Comparison of ENCODE assay signal across 8 mouse cellular contexts in genomic region chr1:65122574-65123372, GRCm38 (mm10). TPM values are rescaled to one million over a fixed set of nuclear protein-coding genes. Genes with fewer than 3 reads are reported as not detected.
DNase-seq lines count a peak whose midpoint lies in the region; ATAC-seq lines count a peak whose summit lies in the region.

Gene D630023F18Rik (minus strand): TSS chr1:65123214.

- no peak within 1 kb of the TSS for H3K27ac ChIP-seq in forebrain, embryonic 10.5 days
- H3K27ac ChIP-seq in forebrain, embryonic 11.5 days (ENCODE audit: low read depth, low read length) = no peak within 1 kb of the TSS

- no peaks in the 10 kb centered on the region for H3K9me3 ChIP-seq in forebrain, embryonic 10.5 days
- no peaks in the 10 kb centered on the region for H3K9me3 ChIP-seq in forebrain, embryonic 11.5 days (ENCODE audit: control insufficient read depth, low read length)
- no peaks in the 10 kb centered on the region for H3K9me3 ChIP-seq in megakaryocyte, embryonic 14.5 days

- WGBS in forebrain, embryonic 10.5 days = 26% methylated on average over 9 of the region's 9 CpGs
- 28% methylated on average over 9 of the region's 9 CpGs for WGBS in forebrain, embryonic 11.5 days

- H3K9ac ChIP-seq in forebrain, embryonic 11.5 days (ENCODE audit: low read length) = no peak within 1 kb of the TSS

- H3K4me1 ChIP-seq in forebrain, embryonic 10.5 days = peaks cover 5% of the 10 kb centered on the region; the same call in 1 of the 2 replicates
- H3K4me1 ChIP-seq in forebrain, embryonic 11.5 days (replicated peaks; ENCODE audit: control insufficient read depth, insufficient read depth, low read length) = no peaks in the 10 kb centered on the region
- peaks cover 12% of the 10 kb centered on the region for H3K4me1 ChIP-seq in megakaryocyte, embryonic 14.5 days

- H3K4me2 ChIP-seq in forebrain, embryonic 11.5 days (ENCODE audit: low read depth, low read length, severe bottlenecking) = no peak within 1 kb of the TSS

- peak within 1 kb of the TSS; percentile 36 for H3K4me3 ChIP-seq in forebrain, embryonic 10.5 days
- no peak within 1 kb of the TSS for H3K4me3 ChIP-seq in forebrain, embryonic 11.5 days (ENCODE audit: low read depth, low read length)
- peak within 1 kb of the TSS; percentile 88 for H3K4me3 ChIP-seq in megakaryocyte, embryonic 14.5 days (replicated peaks)

- no peaks in the 10 kb centered on the region for H3K27me3 ChIP-seq in forebrain, embryonic 10.5 days (ENCODE audit: poor library complexity, severe bottlenecking)
- H3K27me3 ChIP-seq in forebrain, embryonic 11.5 days (ENCODE audit: control insufficient read depth, insufficient read depth, low read length) = no peaks in the 10 kb centered on the region
- H3K27me3 ChIP-seq in megakaryocyte, embryonic 14.5 days (replicated peaks) = no peaks in the 10 kb centered on the region

- no peak for ATAC-seq in forebrain, embryonic 11.5 days (replicated peaks; ENCODE audit: low FRiP score)
- no peak for ATAC-seq in megakaryocyte, adult 5-6 weeks (ENCODE audit: poor library complexity, severe bottlenecking)

- H3K36me3 ChIP-seq in forebrain, embryonic 10.5 days (replicated peaks) = no peaks in the 10 kb centered on the region
- H3K36me3 ChIP-seq in forebrain, embryonic 11.5 days (ENCODE audit: control insufficient read depth, insufficient read depth, low read length) = no peaks in the 10 kb centered on the region
- no peaks in the 10 kb centered on the region for H3K36me3 ChIP-seq in megakaryocyte, embryonic 14.5 days (replicated peaks; ENCODE audit: low read length)

- DNase-seq in forebrain, embryonic 10.5 days (ENCODE audit: extremely low spot score, low spot score) = no peak
- no peak for DNase-seq in forebrain, embryonic 11.5 days (ENCODE audit: low spot score)
- DNase-seq in layer of hippocampus, adult 9-11 months = peak; percentile 25
- DNase-seq in right cerebral cortex, postnatal 14 days = peak; percentile 11
- DNase-seq in spleen, postnatal 4 days (ENCODE audit: low spot score in 2 of 2) = no peak
- DNase-seq in adrenal gland, adult 18-20 months (ENCODE audit: low spot score in 2 of 2) = no peak

RNA-seq across cellular contexts. Expression of gene D630023F18Rik, which starts in this region (rescaled TPM):
- 0.14 and 0.25 TPM in 2 replicates for polyA plus RNA-seq in forebrain, embryonic 10.5 days (2016; fragmentation: Nextera tagmentation; extraction: Ambion mirVana)
- polyA plus RNA-seq in forebrain, embryonic 11.5 days (2014; fragmentation: Nextera tagmentation; extraction: Ambion mirVana) = 0.16 and 0.21 TPM in 2 replicates
- polyA plus RNA-seq in megakaryocyte, embryonic 14.5 days (2012; ENCODE audit: insufficient read depth, low replicate concordance) = not detected in 2 replicates
- total RNA-seq in megakaryocyte, adult 5-6 weeks (2015) = 0.39 and 1.1 TPM in 2 replicates
- 0.73 and 1.5 TPM in 2 replicates for total RNA-seq in megakaryocyte, adult 5-6 weeks (2017)
- total RNA-seq in adrenal gland, adult 18-20 months (2021) = under 1 TPM; 0.33 to 0.86 TPM

Comparison
In these comparisons a context has a peak if more than half of its experiments do, and no peak if none do; other contexts are left out.
1. DNase-seq: peak in layer of hippocampus, adult 9-11 months (single experiment) and right cerebral cortex, postnatal 14 days (single experiment); none in forebrain, embryonic 10.5 days (single experiment), forebrain, embryonic 11.5 days (single experiment), spleen, postnatal 4 days (0 of 2) and adrenal gland, adult 18-20 months (0 of 2).